In the genomic region with DNA sequence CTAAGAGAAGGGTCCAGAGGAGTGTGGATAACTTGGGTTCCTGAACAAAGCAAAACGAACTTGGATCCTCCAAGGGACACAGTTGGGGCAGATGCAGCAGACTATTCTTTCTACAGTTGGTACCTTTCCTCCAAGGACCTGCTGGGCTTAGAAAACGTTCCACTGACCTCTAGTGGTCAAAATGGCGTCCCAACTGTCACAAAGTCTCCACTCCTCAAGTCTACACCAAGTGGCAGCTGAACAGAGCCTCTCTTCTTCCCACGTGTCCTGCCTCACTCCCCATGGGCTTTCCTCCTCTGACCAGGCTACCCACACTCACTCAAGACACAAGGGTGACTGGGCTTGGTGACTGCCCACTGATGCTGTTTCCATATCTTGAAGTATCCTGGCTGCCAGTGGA, we compare ENCODE assay signal across 7 mouse cellular contexts.
DNase-seq lines count a peak whose midpoint lies in the region; ATAC-seq and TF ChIP-seq lines count a peak whose summit lies in the region.

No protein-coding gene starts in this region.

- no peak overlapping the region for H3K27ac ChIP-seq in layer of hippocampus, adult 2 months
- no peak overlapping the region for H3K27ac ChIP-seq in bone marrow, adult 2 months (ENCODE audit: control insufficient read depth, insufficient read depth, low read depth, low read length, poor library complexity)
- no peak overlapping the region for H3K27ac ChIP-seq in kidney, embryonic 14.5 days (ENCODE audit: low read depth, low read length)

- TF ChIP-seq POLR2A in bone marrow, adult 2 months (IDR thresholded peaks at IDR 0.05; ENCODE audit: borderline replicate concordance, control insufficient read depth, low read depth, low read length): no peak

- ATAC-seq in kidney, embryonic 14.5 days (ENCODE audit: low FRiP score, low TSS enrichment): peak; percentile 40; the same call in 1 of the 2 replicates
- ATAC-seq in megakaryocyte-erythroid progenitor cell, adult 5-6 weeks (replicated peaks; ENCODE audit: low FRiP score, low TSS enrichment, poor library complexity, severe bottlenecking): peak; percentile 83

- DNase-seq in layer of hippocampus, adult 2 months (ENCODE audit: low spot score in 2 of 2): no peak
- DNase-seq in layer of hippocampus, postnatal 25 days (ENCODE audit: extremely low spot score in 1 of 2, low spot score in 1 of 2): no peak
- peak; percentile 55 for DNase-seq in ES-CJ7 (ENCODE audit: low read depth, low spot score)
- DNase-seq in testis, postnatal 10 days (ENCODE audit: low spot score): no peak

- peak; percentile 69 for TF ChIP-seq CTCF in layer of hippocampus, adult 2 months (conservative IDR thresholded peaks at IDR 0.05)
- peak; percentile 48 for TF ChIP-seq CTCF in bone marrow, adult 2 months (IDR thresholded peaks at IDR 0.05; ENCODE audit: control insufficient read depth, insufficient read depth, low read length)

- no peak overlapping the region for H3K4me3 ChIP-seq in layer of hippocampus, adult 2 months
- no peak overlapping the region for H3K4me3 ChIP-seq in bone marrow, adult 2 months (replicated peaks; ENCODE audit: control insufficient read depth, low read depth, low read length)
- H3K4me3 ChIP-seq in kidney, embryonic 14.5 days (ENCODE audit: low read length): no peak overlapping the region

- 3% methylated on average over 4 of the region's 4 CpGs for WGBS in bone marrow, adult 2 months
- 6% methylated on average over 4 of the region's 4 CpGs for WGBS in kidney, embryonic 14.5 days

- H3K27me3 ChIP-seq in kidney, embryonic 14.5 days (ENCODE audit: control insufficient read depth, insufficient read depth, low read length): no peaks in the 10 kb centered on the region

- no peaks in the 10 kb centered on the region for H3K9me3 ChIP-seq in kidney, embryonic 14.5 days (ENCODE audit: control insufficient read depth, low read length)

- no peaks in the 10 kb centered on the region for H3K36me3 ChIP-seq in kidney, embryonic 14.5 days (ENCODE audit: control insufficient read depth, insufficient read depth, low read length)

- no peak overlapping the region for H3K9ac ChIP-seq in kidney, embryonic 14.5 days (ENCODE audit: low read depth, low read length)

- H3K4me1 ChIP-seq in bone marrow, adult 2 months (ENCODE audit: control insufficient read depth, insufficient read depth, low read length): no peaks in the 10 kb centered on the region; the same call in 1 of the 2 replicates
- H3K4me1 ChIP-seq in kidney, embryonic 14.5 days (ENCODE audit: control insufficient read depth, insufficient read depth, low read length): peaks cover 10% of the 10 kb centered on the region; the same call in 1 of the 2 replicates

- no peak overlapping the region for H3K4me2 ChIP-seq in kidney, embryonic 14.5 days (replicated peaks; ENCODE audit: low read depth, low read length)
